Mouse (Mus musculus) kidney, embryonic 16.5 days (tissue): Measurements from ENCODE around the gene Polr3g. TPM values are rescaled to one million over a fixed set of nuclear protein-coding genes. Genes with fewer than 3 reads are reported as not detected.
A peak's percentile ranks its signal among the peaks of the same experiment; 100 is the strongest.

Experiments used
- ATAC-seq: fragments of 200-750 bp; cut with Nextera tagmentation; 2 replicates; pipeline ENCODE4 v1.8.0; 2017; ENCODE audit warnings: moderate TSS enrichment; ENCODE audit not compliant: low FRiP score, low TSS enrichment
- H3K27ac ChIP-seq: fragments of 300-500 bp; sonication (generic); 2 replicates; pipeline ENCODE4 v1.5.1; 2014; ENCODE audit warnings: low read length
- H3K27me3 ChIP-seq: fragments of 300-500 bp; sonication (generic); 2 replicates; pipeline ENCODE4 v1.6.1; 2014; ENCODE audit warnings: low read length, control low read depth, mixed read lengths; ENCODE audit not compliant: insufficient read depth
- H3K36me3 ChIP-seq: fragments of 300-500 bp; sonication (generic); 2 replicates; pipeline ENCODE4 v1.6.1; 2014; ENCODE audit warnings: low read length, control low read depth, mixed read lengths; ENCODE audit not compliant: insufficient read depth
- H3K4me1 ChIP-seq: fragments of 300-500 bp; sonication (generic); 2 replicates; pipeline ENCODE4 v1.6.1; 2014; ENCODE audit warnings: low read length, control low read depth, mixed read lengths; ENCODE audit not compliant: insufficient read depth
- H3K4me2 ChIP-seq: fragments of 300-500 bp; sonication (generic); replicated peaks from 2 replicates; pipeline ENCODE4 v1.6.1; 2014; ENCODE audit warnings: low read depth, low read length
- H3K4me3 ChIP-seq: fragments of 300-500 bp; sonication (generic); 2 replicates; pipeline ENCODE4 v1.5.1; 2014; ENCODE audit warnings: mild to moderate bottlenecking, low read length
- H3K9ac ChIP-seq: fragments of 300-500 bp; sonication (generic); replicated peaks from 2 replicates; pipeline ENCODE4 v1.6.1; 2014; ENCODE audit warnings: low read length
- H3K9me3 ChIP-seq: fragments of 300-500 bp; sonication (generic); 2 replicates; pipeline ENCODE4 v1.6.1; 2016; ENCODE audit warnings: low read length, control low read depth
- WGBS: fragments of 180-500 bp; shearing (Covaris S2); extraction: QIAGEN DNeasy Blood & Tissue Kit; methylation state at CpG from one replicate; pipeline ENCODE4 v1.1.7; 2014; 5-methylcytosine and 5-hydroxymethylcytosine counted together
- polyA plus RNA-seq: library from polyadenylated mRNA; unstranded; fragments of >200 nt; fragmentation: Nextera tagmentation; extraction: Ambion mirVana; gene quantifications from 2 replicates; pipeline ENCODE4 v1.2.1, GENCODE M21; 2015

Polr3g gene
- polyA plus RNA-seq: 10.9 and 11.9 TPM in 2 replicates

- no peaks in the 10 kb centered on the region for H3K27me3 ChIP-seq
- no peaks in the 10 kb centered on the region for H3K9me3 ChIP-seq
- no peaks in the 10 kb centered on the region for H3K36me3 ChIP-seq
- H3K4me1 ChIP-seq: peaks cover 21% of the 10 kb centered on the region
- H3K9ac ChIP-seq: peak within 1 kb of the TSS; percentile 70
- peak within 1 kb of the TSS; percentile 87 for H3K27ac ChIP-seq
- peak; percentile 97 for ATAC-seq
- under 1% methylated on average over 61 of the region's 61 CpGs for WGBS
- peak within 1 kb of the TSS; percentile 97 for H3K4me2 ChIP-seq
- H3K4me3 ChIP-seq: peak within 1 kb of the TSS; percentile 74
Measured at GRCm38 (mm10) chr13:81710775-81711545, at the start of gene Polr3g, which contains the start of gene Mblac2. Gene Polr3g, minus strand, starts transcription at chr13:81711013. Gene Mblac2, plus strand, starts transcription at chr13:81711341.

GRCm38 (mm10) chr13:81760379-81760778 is 49.6 kb upstream of the Polr3g start:
- WGBS: 35% methylated on average over 3 of the region's 3 CpGs
- ATAC-seq: peak; percentile 59; the same call in 1 of the 2 replicates

GRCm38 (mm10) chr13:81757058-81757660 is 46.3 kb upstream of the Polr3g start:
- no peak overlapping the region for H3K9ac ChIP-seq
- H3K4me3 ChIP-seq: no peak overlapping the region
- no peaks in the 10 kb centered on the region for H3K4me1 ChIP-seq
- no peak overlapping the region for H3K4me2 ChIP-seq
- 72% methylated on average over 5 of the region's 5 CpGs for WGBS
- no peak for ATAC-seq
- H3K27me3 ChIP-seq: no peaks in the 10 kb centered on the region
- H3K36me3 ChIP-seq: no peaks in the 10 kb centered on the region
- H3K27ac ChIP-seq: no peak overlapping the region
- H3K9me3 ChIP-seq: no peaks in the 10 kb centered on the region

More at GRCm38 (mm10) chr13:81760379-81760778, 49.6 kb upstream of the Polr3g start:
- H3K4me2 ChIP-seq: no peak overlapping the region
- no peaks in the 10 kb centered on the region for H3K9me3 ChIP-seq
- no peaks in the 10 kb centered on the region for H3K27me3 ChIP-seq
- no peaks in the 10 kb centered on the region for H3K4me1 ChIP-seq
- H3K36me3 ChIP-seq: no peaks in the 10 kb centered on the region
- no peak overlapping the region for H3K9ac ChIP-seq
- no peak overlapping the region for H3K27ac ChIP-seq
- H3K4me3 ChIP-seq: no peak overlapping the region

GRCm38 (mm10) chr13:81755324-81755723 is 44.5 kb upstream of the Polr3g start:
- H3K4me3 ChIP-seq: no peak overlapping the region
- WGBS: 92% methylated on average over 1 of the region's 1 CpGs
- H3K36me3 ChIP-seq: no peaks in the 10 kb centered on the region
- H3K4me2 ChIP-seq: no peak overlapping the region
- H3K9me3 ChIP-seq: no peaks in the 10 kb centered on the region
- H3K9ac ChIP-seq: no peak overlapping the region
- no peak for ATAC-seq
- no peaks in the 10 kb centered on the region for H3K27me3 ChIP-seq
- H3K27ac ChIP-seq: no peak overlapping the region
- no peaks in the 10 kb centered on the region for H3K4me1 ChIP-seq

- no peaks in the 10 kb centered on the region for H3K36me3 ChIP-seq
- no peaks in the 10 kb centered on the region for H3K27me3 ChIP-seq
- no peak overlapping the region for H3K4me3 ChIP-seq
- H3K9ac ChIP-seq: no peak overlapping the region
- H3K27ac ChIP-seq: no peak overlapping the region
- H3K4me1 ChIP-seq: no peaks in the 10 kb centered on the region
- H3K4me2 ChIP-seq: no peak overlapping the region
- H3K9me3 ChIP-seq: no peaks in the 10 kb centered on the region
- no peak for ATAC-seq
Measured at GRCm38 (mm10) chr13:81754878-81755277, 44.1 kb upstream of the Polr3g start.

- 33% methylated on average over 2 of the region's 2 CpGs for WGBS
- ATAC-seq: no peak
- no peak overlapping the region for H3K4me2 ChIP-seq
Measured at GRCm38 (mm10) chr13:81744092-81744396, 33.2 kb upstream of the Polr3g start.

GRCm38 (mm10) chr13:81743391-81744091 is 32.7 kb upstream of the Polr3g start:
- Histone ChIP-seq H3K9me3 (0 out of 2 replicates have a peak, but pooled peaks cover 2% of the 10 kb centered on the region), H3K9ac (no peak overlapping the region), H3K4me2 (no peak overlapping the region), H3K27me3 (no peaks in the 10 kb centered on the region), H3K4me1 (no peaks in the 10 kb centered on the region), H3K27ac (no peak overlapping the region), H3K36me3 (no peaks in the 10 kb centered on the region), H3K4me3 (no peak overlapping the region)
- 51% methylated on average over 10 of the region's 10 CpGs for WGBS
- ATAC-seq: no peak; the same call in 1 of the 2 replicates

More at GRCm38 (mm10) chr13:81744092-81744396, 33.2 kb upstream of the Polr3g start:
- Histone ChIP-seq H3K27ac (no peak overlapping the region), H3K27me3 (no peaks in the 10 kb centered on the region), H3K4me3 (no peak overlapping the region), H3K36me3 (no peaks in the 10 kb centered on the region), H3K9me3 (0 out of 2 replicates have a peak, but pooled peaks cover 2% of the 10 kb centered on the region), H3K9ac (no peak overlapping the region), H3K4me1 (no peaks in the 10 kb centered on the region)

- ATAC-seq: no peak
- no peaks in the 10 kb centered on the region for H3K36me3 ChIP-seq
- 45% methylated on average over 3 of the region's 3 CpGs for WGBS
Measured at GRCm38 (mm10) chr13:81740898-81741297, 30.1 kb upstream of the Polr3g start.

GRCm38 (mm10) chr13:81736606-81737005 is 25.8 kb upstream of the Polr3g start:
- no peak for ATAC-seq
- Histone ChIP-seq H3K4me1 (no peaks in the 10 kb centered on the region), H3K4me3 (no peak overlapping the region), H3K9ac (no peak overlapping the region), H3K36me3 (no peaks in the 10 kb centered on the region), H3K27me3 (no peaks in the 10 kb centered on the region), H3K27ac (no peak overlapping the region), H3K4me2 (no peak overlapping the region), H3K9me3 (no peaks in the 10 kb centered on the region)
- WGBS: 88% methylated on average over 5 of the region's 5 CpGs

More at GRCm38 (mm10) chr13:81740898-81741297, 30.1 kb upstream of the Polr3g start:
- Histone ChIP-seq H3K4me3 (no peak overlapping the region), H3K9me3 (no peaks in the 10 kb centered on the region), H3K27me3 (no peaks in the 10 kb centered on the region), H3K4me1 (no peaks in the 10 kb centered on the region), H3K9ac (no peak overlapping the region), H3K4me2 (no peak overlapping the region), H3K27ac (no peak overlapping the region)
